Comparison of ENCODE assay signal across 8 mouse cellular contexts in the genomic region with DNA sequence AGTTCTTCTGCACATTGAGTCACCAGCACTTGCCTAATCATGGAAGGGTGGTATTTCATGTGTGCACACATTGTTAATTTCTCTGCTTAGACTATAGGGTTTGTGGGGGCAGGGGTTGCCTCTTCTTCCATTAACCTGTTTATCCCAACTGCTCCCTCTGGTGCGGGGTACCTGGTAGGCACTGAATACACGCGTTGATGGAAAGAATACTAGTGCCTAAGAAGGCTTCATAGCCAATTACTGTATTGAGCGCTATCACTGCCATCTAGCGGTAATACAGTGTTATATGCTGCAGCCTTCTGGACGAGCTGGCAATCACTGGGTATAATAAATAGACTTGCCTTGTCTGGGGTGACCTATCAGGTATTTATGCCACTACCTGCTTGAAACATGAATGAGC.
DNase-seq lines count a peak whose midpoint lies in the region; ATAC-seq lines count a peak whose summit lies in the region.

No protein-coding gene starts in this region.

- H3K27ac ChIP-seq in hindbrain, embryonic 14.5 days: no peak overlapping the region

- peak; percentile 85 for ATAC-seq in hindbrain, embryonic 14.5 days (ENCODE audit: low FRiP score)

- no peaks in the 10 kb centered on the region for H3K36me3 ChIP-seq in hindbrain, embryonic 14.5 days (replicated peaks; ENCODE audit: control insufficient read depth, insufficient read depth)

- under 1% methylated on average over 6 of the region's 6 CpGs for WGBS in hindbrain, embryonic 14.5 days

- no peak overlapping the region for H3K4me3 ChIP-seq in hindbrain, embryonic 14.5 days (replicated peaks; ENCODE audit: low read length)

- H3K4me1 ChIP-seq in hindbrain, embryonic 14.5 days (replicated peaks; ENCODE audit: control insufficient read depth, insufficient read depth, low read length): 0 out of 2 replicates have a peak, but pooled peaks cover 4% of the 10 kb centered on the region

- no peak overlapping the region for H3K9ac ChIP-seq in hindbrain, embryonic 14.5 days

- peaks cover 11% of the 10 kb centered on the region; the same call in 1 of the 2 replicates for H3K9me3 ChIP-seq in hindbrain, embryonic 14.5 days (ENCODE audit: control insufficient read depth, low read length)

- no peaks in the 10 kb centered on the region for H3K27me3 ChIP-seq in hindbrain, embryonic 14.5 days (ENCODE audit: control insufficient read depth, insufficient read depth, low read length)

- peak; percentile 67 for DNase-seq in WW6 (ENCODE audit: low read depth, low spot score)
- DNase-seq in cerebellum, postnatal 14 days: peak; percentile 82 to 85
- peak; percentile 46 to 76 for DNase-seq in frontal cortex, postnatal 36 days (ENCODE audit: low spot score in 2 of 2)
- DNase-seq in hindbrain, embryonic 14.5 days (ENCODE audit: low spot score): peak; percentile 92
- peak; percentile 76 for DNase-seq in left cerebral cortex, adult 11 months (ENCODE audit: low spot score)
- DNase-seq in lung, postnatal 14 days: peak; percentile 75
- peak; percentile 72 to 75 for DNase-seq in right cerebral cortex, adult 2 months (ENCODE audit: low spot score in 2 of 2)
- peak; percentile 56 to 62 for DNase-seq in urinary bladder, postnatal 36 days (ENCODE audit: low spot score in 2 of 2)

- H3K4me2 ChIP-seq in hindbrain, embryonic 14.5 days (replicated peaks): no peak overlapping the region
